Mouse (Mus musculus) thymus, postnatal 4 days (tissue): Measurements from ENCODE around the gene Arid1b.

Experiments
- DNase-seq: peaks from one replicate; pipeline ENCODE4 v3.0.0; 2021

The Arid1b gene

GRCm38 (mm10) chr17:4993840-4994503, at the start of gene Arid1b:
Arid1b (plus strand) TSS chr17:4994332.
- peak; percentile 89 for DNase-seq

GRCm38 (mm10) chr17:4945311-4945751, 48.8 kb upstream of the Arid1b start:
- DNase-seq: no peak

DNA sequence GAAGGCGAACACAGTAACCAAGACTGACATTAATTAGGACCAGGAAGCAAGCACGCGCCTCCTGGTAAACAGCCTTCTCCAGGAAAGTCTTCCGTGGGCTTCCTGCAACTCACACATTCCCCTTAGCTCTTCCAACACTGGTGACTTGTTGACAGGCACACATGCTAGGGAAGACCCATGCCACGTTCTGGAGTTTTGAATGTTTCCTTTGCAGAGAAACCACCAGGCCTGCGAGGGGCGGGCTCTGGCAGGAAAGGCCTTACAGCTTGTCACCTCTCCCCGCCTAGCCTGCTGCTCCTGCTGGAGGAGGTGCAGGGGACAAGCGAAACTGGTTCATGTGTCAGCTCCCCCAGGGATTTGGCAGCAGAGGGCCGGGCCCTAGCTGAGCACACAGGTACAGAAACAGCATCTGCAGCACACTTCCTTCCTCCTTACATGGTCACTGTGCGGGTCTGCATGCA, 48.2 kb upstream of the Arid1b start:
- peak; percentile 50 for DNase-seq

DNA sequence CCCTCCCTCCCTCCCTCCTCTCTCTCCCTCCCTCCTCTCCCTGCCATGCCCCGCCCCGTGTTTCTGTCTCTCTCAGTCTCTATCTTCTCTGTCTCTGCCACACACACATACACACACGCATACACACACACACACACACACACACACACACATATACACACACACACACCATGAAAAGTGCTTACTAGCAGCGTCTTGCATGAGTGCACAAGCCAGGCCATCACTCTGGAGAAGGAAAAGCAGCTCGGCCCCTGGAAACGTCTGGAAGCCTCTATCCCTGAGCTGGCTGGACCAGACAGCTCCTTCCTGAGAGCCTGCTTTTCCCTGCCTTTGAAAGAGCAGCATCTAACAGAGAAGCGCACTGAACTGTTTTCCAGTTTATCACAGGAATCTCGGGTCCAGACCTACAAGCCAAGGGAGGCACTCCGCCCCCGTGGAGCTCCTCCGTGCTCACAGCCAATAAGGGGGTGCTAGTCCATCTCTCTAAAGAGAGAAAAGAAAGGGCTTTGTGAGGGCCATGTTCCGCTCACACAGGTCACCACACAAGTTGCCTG, 47.6 kb upstream of the Arid1b start:
- DNase-seq: peak; percentile 11

GRCm38 (mm10) chr17:4947013-4947412, 47.1 kb upstream of the Arid1b start:
- DNase-seq: no peak

GRCm38 (mm10) chr17:4947439-4947838, 46.7 kb upstream of the Arid1b start:
- DNase-seq: no peak

- no peak for DNase-seq
Measured at GRCm38 (mm10) chr17:4948501-4948900, 45.6 kb upstream of the Arid1b start.

GRCm38 (mm10) chr17:4954431-4954830, 39.7 kb upstream of the Arid1b start:
- DNase-seq: no peak

GRCm38 (mm10) chr17:4964192-4964877, 29.8 kb upstream of the Arid1b start:
- no peak for DNase-seq

DNA sequence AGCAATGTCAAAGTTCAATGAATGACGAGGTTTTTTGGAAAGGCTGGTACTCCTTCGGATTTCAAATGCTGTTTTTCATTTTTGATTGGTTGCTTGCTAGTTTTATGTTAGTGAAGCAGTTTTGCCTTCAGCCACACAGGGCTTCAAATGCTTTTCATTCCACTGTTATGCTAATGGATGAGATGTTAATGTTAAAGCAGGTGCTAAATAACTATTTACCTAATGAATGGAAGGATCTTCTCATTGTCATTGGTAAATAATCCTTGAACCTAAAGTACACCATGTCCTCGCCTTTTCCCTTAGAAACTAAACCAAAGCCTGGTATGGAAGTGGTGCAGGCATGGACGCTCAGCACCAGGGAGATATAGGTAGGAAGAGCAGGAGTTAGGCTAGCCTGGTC, 26.9 kb upstream of the Arid1b start:
- DNase-seq: no peak

DNA sequence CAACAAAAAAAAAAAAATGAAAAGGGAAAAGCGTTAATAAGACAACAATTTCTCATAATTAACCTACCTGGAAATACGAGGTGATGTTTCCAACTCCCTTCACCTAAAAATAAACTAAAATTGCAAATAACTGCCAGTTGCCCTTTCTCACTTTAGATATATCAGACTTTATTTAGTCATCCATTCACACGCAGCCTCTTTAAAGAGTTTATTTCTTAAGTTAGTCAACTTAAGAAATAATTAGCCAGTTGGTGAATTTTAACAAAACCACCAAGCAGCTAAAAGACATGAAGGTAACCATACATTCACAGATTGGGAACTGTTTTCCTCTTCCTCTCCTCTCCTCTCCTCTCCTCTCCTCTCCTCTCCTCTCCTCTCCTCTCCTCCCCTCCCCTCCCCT, 26.1 kb upstream of the Arid1b start:
- DNase-seq: no peak

DNA sequence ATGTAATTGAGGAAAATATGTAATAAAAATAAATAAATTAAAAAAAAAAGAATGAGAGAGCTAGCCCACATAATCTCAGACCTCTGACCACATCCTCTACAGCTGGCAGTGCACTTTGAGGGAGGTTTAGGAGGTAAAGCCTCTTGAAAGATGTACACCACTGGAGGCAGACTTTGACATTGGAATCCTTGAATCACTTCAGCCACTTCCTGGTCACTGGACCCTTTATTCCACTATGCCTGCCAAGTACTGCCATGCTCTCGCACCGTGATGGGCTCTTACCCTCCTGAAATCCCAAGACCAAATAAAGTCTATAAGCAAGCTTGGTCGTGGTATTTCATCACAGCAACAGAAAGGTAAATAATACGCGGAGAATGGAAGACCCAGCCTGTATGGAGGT, 25.3 kb upstream of the Arid1b start:
- DNase-seq: no peak

DNA sequence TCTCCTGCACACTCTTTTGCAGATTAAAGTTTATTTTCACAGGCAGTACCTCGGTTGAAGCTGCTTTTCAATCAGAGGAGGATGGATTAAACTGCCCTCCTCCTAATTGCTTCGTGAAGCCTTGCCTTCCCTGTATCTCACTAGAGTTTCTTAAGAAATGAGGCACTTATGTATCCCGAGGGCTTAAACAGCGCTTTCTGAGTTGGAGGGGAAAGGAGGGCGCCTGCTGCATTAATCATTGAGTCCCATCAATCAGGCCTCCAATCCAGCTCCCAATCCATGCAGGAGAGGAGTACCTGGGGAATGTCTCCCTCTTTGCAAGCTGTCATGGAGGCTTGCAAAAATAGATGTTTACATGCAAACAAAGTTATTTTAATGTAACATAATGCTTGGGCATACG, 21.9 kb upstream of the Arid1b start:
- no peak for DNase-seq

- no peak for DNase-seq
Measured at GRCm38 (mm10) chr17:4974736-4975135, 19.4 kb upstream of the Arid1b start.

DNA sequence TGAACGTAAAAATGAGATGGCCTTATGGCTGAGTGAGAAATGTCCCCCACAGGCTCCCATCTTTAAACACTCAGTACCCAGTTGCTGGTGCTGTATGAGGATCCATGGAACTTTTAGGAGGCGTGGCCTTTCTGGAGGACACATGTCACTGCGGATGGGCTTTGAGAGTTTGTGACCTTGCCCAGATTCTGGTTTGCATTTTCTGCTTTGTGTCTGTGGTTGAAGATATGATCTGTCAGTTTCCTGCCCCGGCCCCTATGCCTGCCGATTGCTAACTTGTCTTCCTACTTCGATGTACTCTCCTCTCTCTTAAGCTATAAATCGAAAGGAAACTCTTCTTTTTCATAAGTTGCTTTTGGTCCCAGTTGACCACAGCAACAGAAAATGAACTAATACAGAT, 14.0 kb upstream of the Arid1b start:
- peak; percentile 41 for DNase-seq

- DNase-seq: no peak
Measured at GRCm38 (mm10) chr17:4982819-4983218, 11.3 kb upstream of the Arid1b start.

- DNase-seq: no peak
Measured at GRCm38 (mm10) chr17:4984691-4985090, 9.4 kb upstream of the Arid1b start.

DNA sequence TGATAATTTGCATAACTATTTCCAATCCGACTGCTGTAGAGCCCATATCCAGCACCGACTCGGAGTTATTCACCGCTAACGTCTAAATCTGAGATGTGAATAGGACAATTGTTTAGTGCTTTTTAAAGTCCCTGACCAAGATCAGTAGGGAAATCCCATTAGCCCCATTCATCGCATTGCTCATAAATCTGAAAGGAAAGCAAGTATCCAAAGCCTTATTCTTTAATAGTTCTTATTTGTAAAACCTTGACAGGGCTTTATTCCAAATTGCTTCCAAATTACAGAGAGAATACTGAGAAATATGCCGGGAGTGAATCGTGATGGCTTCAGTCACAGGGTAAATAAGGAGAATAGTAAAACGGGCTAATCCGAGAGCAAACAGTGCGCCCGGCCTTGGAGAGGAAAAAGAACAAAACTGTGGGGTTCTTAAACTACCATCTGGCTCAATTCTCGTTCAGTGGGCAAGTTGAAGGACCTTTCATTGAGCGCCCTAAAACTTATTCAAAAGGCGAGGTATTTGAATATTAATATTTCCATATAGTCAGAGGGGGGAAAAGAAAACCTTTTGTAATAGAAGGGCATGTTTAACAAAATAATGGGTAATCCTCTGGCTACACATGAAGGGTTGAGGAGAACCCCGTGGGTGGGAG, 3.1 kb upstream of the Arid1b start:
- DNase-seq: no peak

DNA sequence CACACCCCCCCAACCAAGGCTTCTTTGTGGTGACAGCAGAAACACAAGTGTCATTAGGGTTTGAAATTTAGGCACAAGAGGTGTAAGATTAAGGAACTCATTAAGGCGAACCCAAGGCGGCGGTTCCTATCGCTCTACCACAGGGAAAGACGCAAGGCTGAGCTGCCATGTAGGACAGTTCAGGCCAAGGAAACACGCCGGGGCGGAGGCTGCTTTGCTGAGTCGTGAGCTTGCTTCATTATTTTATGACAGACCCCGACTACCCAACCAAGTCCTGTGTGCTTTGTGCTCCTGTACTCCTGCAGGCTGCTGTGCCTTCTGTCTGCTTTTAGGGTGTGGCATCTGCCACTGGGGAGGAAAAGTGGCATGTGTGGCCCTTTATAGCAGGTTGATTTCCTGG, 2.5 kb upstream of the Arid1b start:
- DNase-seq: no peak

GRCm38 (mm10) chr17:4993497-4993839, 664 bp upstream of the Arid1b start:
- no peak for DNase-seq

- DNase-seq: no peak
Measured at GRCm38 (mm10) chr17:4994504-4994812, 326 bp downstream of the Arid1b start.

DNA sequence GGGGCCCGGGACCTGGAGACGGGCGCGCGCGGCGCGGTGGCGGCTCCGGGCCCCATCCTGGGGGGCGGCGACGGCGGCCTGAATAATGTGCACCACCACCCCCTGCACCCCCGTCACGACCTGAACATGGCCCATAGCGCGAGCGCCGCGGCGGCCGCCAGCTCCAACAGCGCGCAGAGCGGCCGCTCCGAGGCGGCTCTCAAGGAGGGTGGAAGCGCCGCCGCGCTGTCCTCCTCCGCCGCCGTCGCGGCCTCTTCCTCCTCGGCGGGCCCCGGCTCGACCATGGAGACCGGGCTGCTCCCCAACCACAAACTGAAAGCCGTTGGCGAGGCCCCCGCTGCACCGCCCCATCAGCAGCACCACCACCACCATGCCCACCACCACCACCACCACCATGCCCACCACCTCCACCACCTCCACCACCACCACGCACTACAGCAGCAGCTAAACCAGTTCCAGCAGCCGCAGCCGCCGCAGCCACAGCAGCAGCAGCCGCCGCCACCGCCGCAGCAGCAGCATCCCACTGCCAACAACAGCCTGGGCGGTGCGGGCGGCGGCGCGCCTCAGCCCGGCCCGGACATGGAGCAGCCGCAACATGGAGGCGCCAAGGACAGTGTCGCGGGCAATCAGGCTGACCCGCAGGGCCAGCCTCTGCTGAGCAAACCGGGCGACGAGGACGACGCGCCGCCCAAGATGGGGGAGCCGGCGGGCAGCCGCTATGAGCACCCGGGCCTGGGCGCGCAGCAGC, 855 bp downstream of the Arid1b start:
- peak; percentile 81 for DNase-seq

DNA sequence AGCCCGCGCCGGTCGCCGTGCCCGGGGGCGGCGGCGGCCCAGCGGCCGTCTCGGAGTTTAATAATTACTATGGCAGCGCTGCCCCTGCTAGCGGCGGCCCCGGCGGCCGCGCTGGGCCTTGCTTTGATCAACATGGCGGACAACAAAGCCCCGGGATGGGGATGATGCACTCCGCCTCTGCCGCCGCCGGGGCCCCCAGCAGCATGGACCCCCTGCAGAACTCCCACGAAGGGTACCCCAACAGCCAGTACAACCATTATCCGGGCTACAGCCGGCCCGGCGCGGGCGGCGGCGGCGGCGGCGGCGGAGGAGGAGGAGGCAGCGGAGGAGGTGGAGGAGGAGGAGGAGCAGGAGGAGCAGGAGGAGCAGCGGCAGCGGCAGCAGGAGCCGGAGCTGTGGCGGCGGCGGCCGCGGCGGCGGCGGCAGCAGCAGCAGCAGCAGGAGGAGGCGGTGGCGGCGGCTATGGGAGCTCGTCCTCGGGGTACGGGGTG, 1.5 kb downstream of the Arid1b start:
- DNase-seq: peak; percentile 80
